Mouse (Mus musculus) liver, adult 2 months (tissue): ENCODE data around the gene Lepr.

ENCODE experiments used
- CTCF ChIP-seq: fragments of 200-500 bp; IDR thresholded peaks from 2 replicates; pipeline ENCODE4 v1.5.1; 2011; ENCODE audit warnings: low read depth, low read length, control low read depth
- POLR2A ChIP-seq: fragments of 200-500 bp; IDR thresholded peaks from 2 replicates; pipeline ENCODE4 v1.6.1; 2011; ENCODE audit warnings: low read length, control low read depth; ENCODE audit not compliant: insufficient read depth; ENCODE audit errors: extremely low read depth

DNA sequence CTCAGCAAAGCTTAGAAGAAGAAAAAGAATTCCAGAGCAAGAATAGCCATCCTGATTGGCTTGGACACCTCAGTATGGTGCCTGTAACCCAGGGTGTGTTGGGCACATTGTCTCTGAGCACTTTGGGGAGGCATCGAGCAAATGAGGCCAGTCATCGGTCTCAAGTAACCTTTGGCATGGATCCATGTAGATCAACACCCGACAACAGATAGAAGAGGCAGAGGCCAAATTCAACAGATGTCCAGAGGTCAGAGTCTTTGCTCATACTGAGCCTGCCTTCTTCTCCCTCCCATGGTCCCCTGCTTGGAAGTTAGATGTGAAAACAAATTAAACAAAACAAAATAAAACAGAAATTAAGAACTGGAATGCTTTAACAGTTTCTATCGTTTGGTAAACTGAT lies 6.8 kb upstream of the Lepr start:
- TF ChIP-seq CTCF (no peak), POLR2A (no peak)
